34 mouse cellular contexts compared by ENCODE assay signal in the genomic region with DNA sequence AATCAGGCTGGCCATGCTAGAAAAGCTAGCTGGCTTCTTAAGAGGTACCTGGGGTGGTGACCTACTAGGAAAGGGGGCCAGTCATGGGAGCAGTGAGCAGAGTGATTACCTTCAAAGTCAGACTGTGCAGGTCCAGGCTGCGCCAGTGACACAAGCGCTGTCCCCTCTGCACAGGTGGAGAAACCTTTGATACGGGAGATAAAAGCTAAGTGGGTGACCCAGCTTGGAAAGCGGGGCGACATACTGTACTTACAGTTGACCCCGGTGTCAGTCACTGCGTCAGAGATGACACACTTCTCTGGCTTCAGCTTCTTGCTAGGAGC. TPM values are rescaled to one million over a fixed set of nuclear protein-coding genes. Genes with fewer than 3 reads are reported as not detected.
DNase-seq lines count a peak whose midpoint lies in the region; ATAC-seq and TF ChIP-seq lines count a peak whose summit lies in the region.
"Had no signal": no experiment of that assay in that cellular context is flagged by ENCODE, and none has a peak within 500 bp of the region (broad histone marks: within the 10 kb centered on the region; RNA-seq: fewer than 3 reads in every experiment).

No protein-coding gene starts in this region.

- H3K4me3 ChIP-seq in heart, embryonic 13.5 days: no peak overlapping the region
- no peak overlapping the region for H3K4me3 ChIP-seq in lung, embryonic 14.5 days (ENCODE audit: low read depth, low read length)
- no peak overlapping the region for H3K4me3 ChIP-seq in intestine, embryonic 16.5 days (ENCODE audit: low read length)
- H3K4me3 ChIP-seq: forebrain, embryonic 10.5 days; hindbrain, embryonic 12.5 days; layer of hippocampus, adult 2 months; limb, embryonic 13.5 days; liver, embryonic 12.5 days; midbrain, embryonic 10.5 days; stomach, embryonic 15.5 days had no signal

- H3K36me3 ChIP-seq in heart, embryonic 13.5 days: no peaks in the 10 kb centered on the region
- no peaks in the 10 kb centered on the region for H3K36me3 ChIP-seq in lung, embryonic 14.5 days (ENCODE audit: insufficient read depth)
- H3K36me3 ChIP-seq in intestine, embryonic 16.5 days (ENCODE audit: control insufficient read depth, insufficient read depth, low read length): no peaks in the 10 kb centered on the region
- H3K36me3 ChIP-seq: forebrain, embryonic 10.5 days; G1E; hindbrain, embryonic 12.5 days; limb, embryonic 13.5 days; liver, embryonic 12.5 days; midbrain, embryonic 10.5 days; stomach, embryonic 15.5 days had no signal

- H3K9ac ChIP-seq in heart, embryonic 13.5 days: no peak overlapping the region
- H3K9ac ChIP-seq in lung, embryonic 14.5 days: no peak overlapping the region
- H3K9ac ChIP-seq in intestine, embryonic 16.5 days (ENCODE audit: low read depth, low read length): no peak overlapping the region
- H3K9ac ChIP-seq: hindbrain, embryonic 12.5 days; limb, embryonic 13.5 days; liver, embryonic 12.5 days; stomach, embryonic 15.5 days had no signal

- no peaks in the 10 kb centered on the region for H3K27me3 ChIP-seq in heart, embryonic 13.5 days (replicated peaks)
- H3K27me3 ChIP-seq in lung, embryonic 14.5 days (ENCODE audit: insufficient read depth, low read length): no peaks in the 10 kb centered on the region
- no peaks in the 10 kb centered on the region for H3K27me3 ChIP-seq in intestine, embryonic 16.5 days (replicated peaks; ENCODE audit: control insufficient read depth, insufficient read depth, low read length)
- H3K27me3 ChIP-seq: hindbrain, embryonic 12.5 days; limb, embryonic 13.5 days; liver, embryonic 12.5 days; Patski; stomach, embryonic 15.5 days had no signal

- no peak overlapping the region for H3K27ac ChIP-seq in heart, embryonic 13.5 days (replicated peaks)
- peak overlapping the region; percentile 65; the same call in 1 of the 2 replicates for H3K27ac ChIP-seq in lung, embryonic 14.5 days (ENCODE audit: low read depth)
- no peak overlapping the region for H3K27ac ChIP-seq in intestine, embryonic 16.5 days (ENCODE audit: low read length)
- H3K27ac ChIP-seq: forebrain, embryonic 10.5 days; hindbrain, embryonic 12.5 days; layer of hippocampus, adult 2 months; limb, embryonic 13.5 days; liver, embryonic 12.5 days; midbrain, embryonic 10.5 days; stomach, embryonic 15.5 days had no signal

- no peaks in the 10 kb centered on the region for H3K9me3 ChIP-seq in heart, embryonic 13.5 days
- H3K9me3 ChIP-seq in lung, embryonic 14.5 days (ENCODE audit: low read depth, low read length): no peaks in the 10 kb centered on the region
- no peaks in the 10 kb centered on the region for H3K9me3 ChIP-seq in intestine, embryonic 16.5 days (ENCODE audit: control insufficient read depth, low read length)
- H3K9me3 ChIP-seq: forebrain, embryonic 10.5 days; G1E; hindbrain, embryonic 12.5 days; limb, embryonic 13.5 days; liver, embryonic 12.5 days; stomach, embryonic 15.5 days had no signal

- WGBS in heart, embryonic 13.5 days: 84% methylated on average over 7 of the region's 7 CpGs
- WGBS in lung, embryonic 14.5 days: 70% methylated on average over 7 of the region's 7 CpGs
- WGBS in intestine, embryonic 16.5 days: 83% methylated on average over 7 of the region's 7 CpGs

- no peak for TF ChIP-seq CTCF in lung, embryonic 14.5 days (IDR thresholded peaks at IDR 0.05; ENCODE audit: low read depth)

- ATAC-seq in heart, embryonic 13.5 days (ENCODE audit: extremely low read depth, insufficient number of reproducible peaks, low FRiP score, low TSS enrichment): no peak
- ATAC-seq in lung, embryonic 14.5 days (ENCODE audit: insufficient read depth): no peak
- ATAC-seq in intestine, embryonic 16.5 days: peak; percentile 45
- ATAC-seq: CD4-positive, CD25-positive, alpha-beta regulatory T cell, adult 4 months; forebrain, embryonic 16.5 days; liver, embryonic 12.5 days; Patski had no signal

- H3K4me2 ChIP-seq in heart, embryonic 13.5 days: 0 out of 2 replicates have a peak overlapping the region, but pooled peaks have one; percentile 5
- 0 out of 2 replicates have a peak overlapping the region, but pooled peaks have one; percentile 18 for H3K4me2 ChIP-seq in lung, embryonic 14.5 days
- no peak overlapping the region for H3K4me2 ChIP-seq in intestine, embryonic 16.5 days (ENCODE audit: low read depth, low read length)
- H3K4me2 ChIP-seq: hindbrain, embryonic 12.5 days; limb, embryonic 13.5 days; liver, embryonic 12.5 days; stomach, embryonic 15.5 days had no signal

- no peak for DNase-seq in heart, adult 8-10 months (ENCODE audit: low spot score)
- no peak for DNase-seq in lung, embryonic 14.5 days
- no peak for DNase-seq in lung, adult 18-20 months
- DNase-seq in urinary bladder, adult 18-20 months (ENCODE audit: low spot score in 2 of 2): no peak
- DNase-seq in thymus, postnatal 25 days: no peak
- DNase-seq: adrenal gland, adult 2 months; cerebellum, adult 11 months; cerebellum, adult 9-11 months; gastrocnemius, postnatal 36 days; heart, postnatal 14 days; kidney, postnatal 10 days; lung, adult 2 months; right cerebral cortex, adult 18-20 months; thymus, postnatal 36 days had no signal

- peaks cover 21% of the 10 kb centered on the region for H3K4me1 ChIP-seq in heart, embryonic 13.5 days
- H3K4me1 ChIP-seq in lung, embryonic 14.5 days (ENCODE audit: insufficient read depth): no peaks in the 10 kb centered on the region
- H3K4me1 ChIP-seq in intestine, embryonic 16.5 days (ENCODE audit: control insufficient read depth, insufficient read depth, low read length): peaks cover 8% of the 10 kb centered on the region
- H3K4me1 ChIP-seq: hindbrain, embryonic 12.5 days; liver, embryonic 12.5 days; stomach, embryonic 15.5 days had no signal

RNA-seq across cellular contexts. Expression of a gene that starts 54.7 kb away (rescaled TPM):
- not detected in 2 replicates for polyA plus RNA-seq in heart, embryonic 13.5 days (2015; fragmentation: Nextera tagmentation; extraction: Ambion mirVana)
- not detected for total RNA-seq in heart, adult 8-10 months (2022)
- polyA plus RNA-seq in lung, embryonic 14.5 days (2014; fragmentation: Nextera tagmentation; extraction: Ambion mirVana): not detected in 2 replicates
- polyA plus RNA-seq in intestine, embryonic 16.5 days (2015; fragmentation: Nextera tagmentation; extraction: Ambion mirVana): not detected in 2 replicates
- total RNA-seq: adrenal gland, adult 2 months; adrenal gland, postnatal 4 days; G1E; gastrocnemius, postnatal 36 days; heart, postnatal 14 days; layer of hippocampus, adult 2 months; layer of hippocampus, postnatal 25 days; midbrain, postnatal 0 days had no signal
- polyA plus RNA-seq: adrenal gland, adult 2 months; CD4-positive, CD25-positive, alpha-beta regulatory T cell, adult 4 months; cortical plate, adult 2 months; embryonic facial prominence, embryonic 11.5 days; forebrain, embryonic 10.5 days; forebrain, embryonic 16.5 days; G1E; heart, embryonic 11.5 days; hindbrain, embryonic 12.5 days; limb, embryonic 13.5 days; liver, embryonic 12.5 days; lung, adult 2 months; midbrain, embryonic 10.5 days; midbrain, postnatal 0 days; neural tube, embryonic 14.5 days; Patski; stomach, embryonic 15.5 days had no signal
